Mouse (Mus musculus): Measurements from ENCODE around the gene Twnk. TPM values are rescaled to one million over a fixed set of nuclear protein-coding genes. Genes with fewer than 3 reads are reported as not detected.

The Twnk gene
- polyA plus RNA-seq, 1 experiment from 2014 or later = 15.0 TPM

- H3K4me1 ChIP-seq (replicated peaks; ENCODE audit: control insufficient read depth, insufficient read depth, low read length) = peaks cover 5% of the 10 kb centered on the region; the same call in 1 of the 2 replicates
- no peaks in the 10 kb centered on the region for H3K36me3 ChIP-seq (ENCODE audit: control insufficient read depth, insufficient read depth, low read length)
- no peak overlapping the region for H3K4me3 ChIP-seq (ENCODE audit: low read depth, low read length)
- 42% methylated on average over 7 of the region's 7 CpGs for whole genome bisulfite sequencing
- no peak for ATAC-seq (ENCODE audit: low FRiP score)
- no peak overlapping the region for H3K4me2 ChIP-seq (replicated peaks; ENCODE audit: low read depth, low read length)
- no peak for DNase-seq (ENCODE audit: low spot score)
- no peak overlapping the region for H3K9ac ChIP-seq (ENCODE audit: low read depth, low read length)
- H3K9me3 ChIP-seq (ENCODE audit: control insufficient read depth, low read length) = no peaks in the 10 kb centered on the region
- no peaks in the 10 kb centered on the region for H3K27me3 ChIP-seq (ENCODE audit: control insufficient read depth, insufficient read depth, low read length)
- H3K27ac ChIP-seq (ENCODE audit: low read depth, low read length) = no peak overlapping the region
Observed at GRCm38 (mm10) chr19:44992246-44992645, 13.2 kb upstream of the Twnk start.

GRCm38 (mm10) chr19:44992712-44993111 lies 12.8 kb upstream of the Twnk start:
- no peaks in the 10 kb centered on the region for H3K36me3 ChIP-seq (ENCODE audit: control insufficient read depth, insufficient read depth, low read length)
- peaks cover 5% of the 10 kb centered on the region; the same call in 1 of the 2 replicates for H3K4me1 ChIP-seq (replicated peaks; ENCODE audit: control insufficient read depth, insufficient read depth, low read length)
- no peak overlapping the region for H3K4me3 ChIP-seq (ENCODE audit: low read depth, low read length)
- H3K27ac ChIP-seq (ENCODE audit: low read depth, low read length) = no peak overlapping the region
- DNase-seq (ENCODE audit: low spot score) (no peak), ATAC-seq (ENCODE audit: low FRiP score) (no peak)
- WGBS = 67% methylated on average over 7 of the region's 7 CpGs
- H3K4me2 ChIP-seq (replicated peaks; ENCODE audit: low read depth, low read length) = no peak overlapping the region
- no peaks in the 10 kb centered on the region for H3K27me3 ChIP-seq (ENCODE audit: control insufficient read depth, insufficient read depth, low read length)
- H3K9ac ChIP-seq (ENCODE audit: low read depth, low read length) = no peak overlapping the region
- H3K9me3 ChIP-seq (ENCODE audit: control insufficient read depth, low read length) = no peaks in the 10 kb centered on the region

- Histone ChIP-seq H3K27ac (ENCODE audit: low read depth, low read length) (no peak overlapping the region), H3K4me2 (replicated peaks; ENCODE audit: low read depth, low read length) (no peak overlapping the region), H3K4me3 (ENCODE audit: low read depth, low read length) (no peak overlapping the region), H3K4me1 (replicated peaks; ENCODE audit: control insufficient read depth, insufficient read depth, low read length) (no peaks in the 10 kb centered on the region), H3K9ac (ENCODE audit: low read depth, low read length) (no peak overlapping the region), H3K36me3 (ENCODE audit: control insufficient read depth, insufficient read depth, low read length) (0 out of 2 replicates have a peak, but pooled peaks cover 3% of the 10 kb centered on the region), H3K27me3 (ENCODE audit: control insufficient read depth, insufficient read depth, low read length) (no peaks in the 10 kb centered on the region), H3K9me3 (ENCODE audit: control insufficient read depth, low read length) (no peaks in the 10 kb centered on the region)
- 78% methylated on average over 11 of the region's 11 CpGs for WGBS
- DNase-seq (ENCODE audit: low spot score) = no peak
- ATAC-seq (ENCODE audit: low FRiP score) = no peak
Observed at GRCm38 (mm10) chr19:44997786-44998185, 7.7 kb upstream of the Twnk start.

DNA sequence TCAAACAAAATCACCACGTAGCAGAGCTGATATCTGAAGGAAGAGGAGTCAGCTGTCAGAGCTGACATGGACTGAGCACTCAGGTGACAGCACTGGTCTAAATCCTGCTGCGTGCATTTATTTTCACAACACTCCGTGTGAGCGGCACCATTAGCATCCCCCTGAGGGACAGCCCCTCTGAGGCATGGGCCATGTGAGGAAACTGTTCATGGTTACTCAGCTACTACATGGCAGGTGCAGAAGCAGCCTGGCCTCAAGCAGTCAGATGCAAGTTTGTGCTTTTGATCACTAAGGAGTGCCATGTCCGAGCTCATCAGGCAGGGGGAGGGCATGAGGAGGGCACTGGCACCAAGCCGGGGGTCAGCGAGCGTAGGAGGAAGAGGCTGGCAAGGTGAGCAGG lies 5.8 kb upstream of the Twnk start:
- DNase-seq (ENCODE audit: low spot score) = no peak
- no peaks in the 10 kb centered on the region for H3K4me1 ChIP-seq (replicated peaks; ENCODE audit: control insufficient read depth, insufficient read depth, low read length)
- no peak overlapping the region for H3K9ac ChIP-seq (ENCODE audit: low read depth, low read length)
- 0 out of 2 replicates have a peak, but pooled peaks cover 3% of the 10 kb centered on the region for H3K36me3 ChIP-seq (ENCODE audit: control insufficient read depth, insufficient read depth, low read length)
- no peak overlapping the region for H3K4me2 ChIP-seq (replicated peaks; ENCODE audit: low read depth, low read length)
- 90% methylated on average over 8 of the region's 8 CpGs for WGBS
- no peaks in the 10 kb centered on the region for H3K9me3 ChIP-seq (ENCODE audit: control insufficient read depth, low read length)
- no peak overlapping the region for H3K4me3 ChIP-seq (ENCODE audit: low read depth, low read length)
- no peak for ATAC-seq (ENCODE audit: low FRiP score)
- H3K27me3 ChIP-seq (ENCODE audit: control insufficient read depth, insufficient read depth, low read length) = no peaks in the 10 kb centered on the region
- H3K27ac ChIP-seq (ENCODE audit: low read depth, low read length) = no peak overlapping the region

DNA sequence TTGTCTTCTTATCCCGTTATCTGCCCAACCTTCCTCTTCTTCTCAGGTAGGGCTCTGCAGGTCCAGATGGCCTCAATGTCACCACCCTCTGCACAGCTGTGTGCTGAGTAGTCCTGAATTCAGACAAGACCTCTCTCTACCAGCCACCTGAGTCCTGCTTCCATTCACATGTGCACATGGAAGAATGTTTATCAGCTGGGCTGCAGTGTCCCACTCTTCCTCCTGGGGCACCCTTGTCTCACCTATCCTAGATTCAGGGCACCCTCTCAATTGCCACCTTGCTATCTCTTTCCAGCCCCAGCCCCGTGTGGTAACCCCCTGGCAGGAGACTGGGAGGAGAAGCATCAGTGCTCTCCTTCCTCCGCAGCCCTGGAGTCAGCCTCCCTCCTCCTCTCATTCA lies 3.2 kb upstream of the Twnk start:
- Histone ChIP-seq H3K4me2 (replicated peaks; ENCODE audit: low read depth, low read length) (no peak overlapping the region), H3K27me3 (ENCODE audit: control insufficient read depth, insufficient read depth, low read length) (no peaks in the 10 kb centered on the region), H3K27ac (ENCODE audit: low read depth, low read length) (no peak overlapping the region), H3K36me3 (ENCODE audit: control insufficient read depth, insufficient read depth, low read length) (0 out of 2 replicates have a peak, but pooled peaks cover 3% of the 10 kb centered on the region), H3K9me3 (ENCODE audit: control insufficient read depth, low read length) (no peaks in the 10 kb centered on the region), H3K4me1 (replicated peaks; ENCODE audit: control insufficient read depth, insufficient read depth, low read length) (peaks cover 4% of the 10 kb centered on the region; the same call in 1 of the 2 replicates), H3K9ac (ENCODE audit: low read depth, low read length) (no peak overlapping the region), H3K4me3 (ENCODE audit: low read depth, low read length) (no peak overlapping the region)
- ATAC-seq (ENCODE audit: low FRiP score) = no peak
- 56% methylated on average over 3 of the region's 3 CpGs for WGBS
- DNase-seq (ENCODE audit: low spot score) = no peak

- Histone ChIP-seq H3K36me3 (ENCODE audit: control insufficient read depth, insufficient read depth, low read length) (0 out of 2 replicates have a peak, but pooled peaks cover 3% of the 10 kb centered on the region), H3K27ac (ENCODE audit: low read depth, low read length) (no peak overlapping the region), H3K9ac (ENCODE audit: low read depth, low read length) (no peak overlapping the region), H3K4me1 (replicated peaks; ENCODE audit: control insufficient read depth, insufficient read depth, low read length) (peaks cover 4% of the 10 kb centered on the region; the same call in 1 of the 2 replicates), H3K27me3 (ENCODE audit: control insufficient read depth, insufficient read depth, low read length) (no peaks in the 10 kb centered on the region), H3K4me3 (ENCODE audit: low read depth, low read length) (no peak overlapping the region), H3K9me3 (ENCODE audit: control insufficient read depth, low read length) (no peaks in the 10 kb centered on the region), H3K4me2 (replicated peaks; ENCODE audit: low read depth, low read length) (no peak overlapping the region)
- WGBS = 89% methylated on average over 7 of the region's 7 CpGs
- no peak for ATAC-seq (ENCODE audit: low FRiP score)
- no peak for DNase-seq (ENCODE audit: low spot score)
Observed at GRCm38 (mm10) chr19:45003740-45004516, 1.5 kb upstream of the Twnk start.

- Histone ChIP-seq H3K36me3 (ENCODE audit: control insufficient read depth, insufficient read depth, low read length) (peaks cover 6% of the 10 kb centered on the region; the same call in 1 of the 2 replicates), H3K9me3 (ENCODE audit: control insufficient read depth, low read length) (no peaks in the 10 kb centered on the region), H3K27me3 (ENCODE audit: control insufficient read depth, insufficient read depth, low read length) (no peaks in the 10 kb centered on the region), H3K9ac (ENCODE audit: low read depth, low read length) (peak within 1 kb of the TSS; percentile 67), H3K4me2 (replicated peaks; ENCODE audit: low read depth, low read length) (peak within 1 kb of the TSS; percentile 88), H3K4me3 (ENCODE audit: low read depth, low read length) (peak within 1 kb of the TSS; percentile 99), H3K4me1 (replicated peaks; ENCODE audit: control insufficient read depth, insufficient read depth, low read length) (peaks cover 4% of the 10 kb centered on the region; the same call in 1 of the 2 replicates), H3K27ac (ENCODE audit: low read depth, low read length) (peak within 1 kb of the TSS; percentile 58; the same call in 1 of the 2 replicates)
- WGBS = under 1% methylated on average over 73 of the region's 82 CpGs
- ATAC-seq (ENCODE audit: low FRiP score) = peak; percentile 91
- DNase-seq (ENCODE audit: low spot score) = peak; percentile 97
Observed at GRCm38 (mm10) chr19:45005957-45006712, 672 bp downstream of the Twnk start, which contains the start of gene Mrpl43. Mrpl43 (minus strand) TSS chr19:45006442.

GRCm38 (mm10) chr19:45007021-45007420 lies 1.6 kb downstream of the Twnk start:
- peak overlapping the region; percentile 67 for H3K9ac ChIP-seq (ENCODE audit: low read depth, low read length)
- ATAC-seq (ENCODE audit: low FRiP score) (no peak), DNase-seq (ENCODE audit: low spot score) (no peak)
- peak overlapping the region; percentile 99 for H3K4me3 ChIP-seq (ENCODE audit: low read depth, low read length)
- no peaks in the 10 kb centered on the region for H3K27me3 ChIP-seq (ENCODE audit: control insufficient read depth, insufficient read depth, low read length)
- no peaks in the 10 kb centered on the region for H3K9me3 ChIP-seq (ENCODE audit: control insufficient read depth, low read length)
- peak overlapping the region; percentile 88 for H3K4me2 ChIP-seq (replicated peaks; ENCODE audit: low read depth, low read length)
- no peak overlapping the region for H3K27ac ChIP-seq (ENCODE audit: low read depth, low read length)
- peaks cover 4% of the 10 kb centered on the region; the same call in 1 of the 2 replicates for H3K4me1 ChIP-seq (replicated peaks; ENCODE audit: control insufficient read depth, insufficient read depth, low read length)
- 50% methylated on average over 17 of the region's 17 CpGs for WGBS
- H3K36me3 ChIP-seq (ENCODE audit: control insufficient read depth, insufficient read depth, low read length) = peaks cover 6% of the 10 kb centered on the region; the same call in 1 of the 2 replicates
